Mouse (Mus musculus) embryonic facial prominence, embryonic 14.5 days (tissue): Measurements from ENCODE around the gene Tmprss11b. TPM values are rescaled to one million over a fixed set of nuclear protein-coding genes. Genes with fewer than 3 reads are reported as not detected.
A peak's percentile ranks its signal among the peaks of the same experiment; 100 is the strongest.
"Not testable (repeated sequence)": the region's sequence is repeated elsewhere in the genome, so short reads cannot be mapped to it uniquely, and the experiment has no call there.

Source experiments
- ATAC-seq: fragments of 200-750 bp; cut with Nextera tagmentation; 2 replicates; pipeline ENCODE4 v1.8.0; 2017; ENCODE audit warnings: low read depth, moderate number of reproducible peaks, moderate TSS enrichment
- DNase-seq: peaks from one replicate; pipeline ENCODE4 v3.0.0-alpha.2; 2015; ENCODE audit warnings: low spot score
- H3K27ac ChIP-seq: fragments of 300-500 bp; sonication (generic); replicated peaks from 2 replicates; pipeline ENCODE4 v1.5.1; 2014; ENCODE audit warnings: low read depth, mild to moderate bottlenecking, low read length, moderate library complexity
- H3K27me3 ChIP-seq: fragments of 300-500 bp; sonication (generic); replicated peaks from 2 replicates; pipeline ENCODE4 v1.6.1; 2014; ENCODE audit warnings: low read length; ENCODE audit not compliant: control insufficient read depth, insufficient read depth
- H3K36me3 ChIP-seq: fragments of 300-500 bp; sonication (generic); 2 replicates; pipeline ENCODE4 v1.6.1; 2014; ENCODE audit warnings: low read length, mixed read lengths; ENCODE audit not compliant: control insufficient read depth, insufficient read depth
- H3K4me1 ChIP-seq: fragments of 300-500 bp; sonication (generic); 2 replicates; pipeline ENCODE4 v1.6.1; 2014; ENCODE audit warnings: antibody characterized with exemption, low read length; ENCODE audit not compliant: control insufficient read depth, insufficient read depth
- H3K4me2 ChIP-seq: fragments of 300-500 bp; sonication (generic); 2 replicates; pipeline ENCODE4 v1.6.1; 2014; ENCODE audit warnings: low read depth, mild to moderate bottlenecking, low read length, moderate library complexity, mixed read lengths
- H3K4me3 ChIP-seq: fragments of 300-500 bp; sonication (generic); 2 replicates; pipeline ENCODE4 v1.5.1; 2014; ENCODE audit warnings: low read depth, mild to moderate bottlenecking, low read length
- H3K9ac ChIP-seq: fragments of 300-500 bp; sonication (generic); 2 replicates; pipeline ENCODE4 v1.6.1; 2014; ENCODE audit warnings: low read depth, mild to moderate bottlenecking, low read length, moderate library complexity, mixed read lengths
- H3K9me3 ChIP-seq: fragments of 300-500 bp; sonication (generic); 2 replicates; pipeline ENCODE4 v1.6.1; 2016; ENCODE audit warnings: low read length; ENCODE audit not compliant: control insufficient read depth
- WGBS: fragments of 180-500 bp; shearing (Covaris S2); extraction: QIAGEN DNeasy Blood & Tissue Kit; methylation state at CpG from one replicate; pipeline ENCODE4 v1.1.7; 2014; 5-methylcytosine and 5-hydroxymethylcytosine counted together
- polyA plus RNA-seq: library from polyadenylated mRNA; unstranded; fragments of >200 nt; fragmentation: Nextera tagmentation; extraction: Ambion mirVana; gene quantifications from 2 replicates; pipeline ENCODE4 v1.2.1, GENCODE M21; 2014

Gene Tmprss11b
- polyA plus RNA-seq: 0.81 and 1.1 TPM in 2 replicates

GRCm38 (mm10) chr5:86676262-86676661, at the start of gene Tmprss11b:
Gene Tmprss11b (minus strand): TSS chr5:86676362.
- peak; percentile 6 for DNase-seq
- ATAC-seq: no peak
- Histone ChIP-seq H3K27me3 (no peaks in the 10 kb centered on the region), H3K4me3 (no peak within 1 kb of the TSS), H3K36me3 (no peaks in the 10 kb centered on the region), H3K4me1 (no peaks in the 10 kb centered on the region), H3K9ac (no peak within 1 kb of the TSS), H3K9me3 (no peaks in the 10 kb centered on the region), H3K4me2 (no peak within 1 kb of the TSS), H3K27ac (no peak within 1 kb of the TSS)
- WGBS: 61% methylated on average over 5 of the region's 5 CpGs

GRCm38 (mm10) chr5:86725021-86725420, 48.9 kb upstream of the Tmprss11b start:
- H3K36me3 ChIP-seq: no peaks in the 10 kb centered on the region
- no peak overlapping the region for H3K4me3 ChIP-seq
- no peaks in the 10 kb centered on the region for H3K27me3 ChIP-seq
- no peak overlapping the region for H3K4me2 ChIP-seq
- ATAC-seq: no peak
- DNase-seq: no peak
- H3K4me1 ChIP-seq: no peaks in the 10 kb centered on the region
- no peak overlapping the region for H3K27ac ChIP-seq
- H3K9me3 ChIP-seq: no peaks in the 10 kb centered on the region
- H3K9ac ChIP-seq: no peak overlapping the region

- WGBS: 8% methylated on average over 2 of the region's 2 CpGs
- no peak overlapping the region for H3K4me3 ChIP-seq
- no peaks in the 10 kb centered on the region for H3K4me1 ChIP-seq
- no peaks in the 10 kb centered on the region for H3K9me3 ChIP-seq
- H3K27ac ChIP-seq: no peak overlapping the region
- H3K4me2 ChIP-seq: no peak overlapping the region
- H3K9ac ChIP-seq: no peak overlapping the region
- no peaks in the 10 kb centered on the region for H3K36me3 ChIP-seq
- no peaks in the 10 kb centered on the region for H3K27me3 ChIP-seq
- DNase-seq (peak; percentile 27), ATAC-seq (no peak; the same call in 1 of the 2 replicates)
These were observed 46.8 kb upstream of the Tmprss11b start for GRCm38 (mm10) chr5:86722820-86723460.

GRCm38 (mm10) chr5:86714967-86715366, 38.8 kb upstream of the Tmprss11b start:
- Histone ChIP-seq H3K36me3 (no peaks in the 10 kb centered on the region), H3K27me3 (no peaks in the 10 kb centered on the region), H3K4me3 (no peak overlapping the region), H3K9ac (no peak overlapping the region), H3K9me3 (no peaks in the 10 kb centered on the region), H3K4me1 (no peaks in the 10 kb centered on the region), H3K4me2 (no peak overlapping the region), H3K27ac (no peak overlapping the region)
- 84% methylated on average over 2 of the region's 2 CpGs for WGBS
- ATAC-seq (no peak), DNase-seq (no peak)

GRCm38 (mm10) chr5:86704923-86705322, 28.8 kb upstream of the Tmprss11b start:
- DNase-seq (no peak), ATAC-seq (no peak)
- H3K9ac ChIP-seq: no peak overlapping the region
- H3K36me3 ChIP-seq: no peaks in the 10 kb centered on the region
- no peaks in the 10 kb centered on the region for H3K27me3 ChIP-seq
- no peak overlapping the region for H3K4me2 ChIP-seq
- H3K4me3 ChIP-seq: no peak overlapping the region
- H3K4me1 ChIP-seq: no peaks in the 10 kb centered on the region
- no peak overlapping the region for H3K27ac ChIP-seq
- H3K9me3 ChIP-seq: no peaks in the 10 kb centered on the region
- 72% methylated on average over 3 of the region's 3 CpGs for WGBS

GRCm38 (mm10) chr5:86684667-86685066, 8.5 kb upstream of the Tmprss11b start:
- no peaks in the 10 kb centered on the region for H3K36me3 ChIP-seq
- H3K4me1 ChIP-seq: no peaks in the 10 kb centered on the region
- H3K9me3 ChIP-seq: no peaks in the 10 kb centered on the region
- H3K4me2 ChIP-seq: no peak overlapping the region
- DNase-seq: peak; percentile 71
- no peak for ATAC-seq
- 56% methylated on average over 4 of the region's 4 CpGs for WGBS
- H3K27me3 ChIP-seq: no peaks in the 10 kb centered on the region
- H3K27ac ChIP-seq: no peak overlapping the region
- no peak overlapping the region for H3K4me3 ChIP-seq
- no peak overlapping the region for H3K9ac ChIP-seq

GRCm38 (mm10) chr5:86649185-86649584, 27.0 kb downstream of the Tmprss11b start:
- DNase-seq: peak; percentile 56
- not testable (repeated sequence) for H3K4me3 ChIP-seq, ATAC-seq, H3K36me3 ChIP-seq, H3K9ac ChIP-seq, H3K4me2 ChIP-seq, H3K4me1 ChIP-seq, H3K27me3 ChIP-seq, H3K27ac ChIP-seq, H3K9me3 ChIP-seq
- 30% methylated on average over 4 of the region's 4 CpGs for WGBS

GRCm38 (mm10) chr5:86640795-86641194, 35.4 kb downstream of the Tmprss11b start:
- no peak overlapping the region for H3K27ac ChIP-seq
- H3K4me2 ChIP-seq: no peak overlapping the region
- H3K36me3 ChIP-seq: no peaks in the 10 kb centered on the region
- H3K27me3 ChIP-seq: no peaks in the 10 kb centered on the region
- WGBS: 62% methylated on average over 3 of the region's 3 CpGs
- no peaks in the 10 kb centered on the region for H3K4me1 ChIP-seq
- no peak overlapping the region for H3K9ac ChIP-seq
- no peak for DNase-seq
- ATAC-seq: no peak
- H3K9me3 ChIP-seq: no peaks in the 10 kb centered on the region
- no peak overlapping the region for H3K4me3 ChIP-seq

- ATAC-seq: no peak
- no peak within 1 kb of the TSS for H3K27ac ChIP-seq
- peak; percentile 11 for DNase-seq
- H3K36me3 ChIP-seq: no peaks in the 10 kb centered on the region
- 70% methylated on average over 5 of the region's 5 CpGs for WGBS
- no peak within 1 kb of the TSS for H3K4me3 ChIP-seq
- H3K9ac ChIP-seq: no peak within 1 kb of the TSS
- no peak within 1 kb of the TSS for H3K4me2 ChIP-seq
- no peaks in the 10 kb centered on the region for H3K9me3 ChIP-seq
- no peaks in the 10 kb centered on the region for H3K4me1 ChIP-seq
- no peaks in the 10 kb centered on the region for H3K27me3 ChIP-seq
These were observed 43.8 kb downstream of the Tmprss11b start, which contains the start of gene Tmprss11f for GRCm38 (mm10) chr5:86632324-86632723. Gene Tmprss11f (minus strand): TSS chr5:86632424.
